Mouse (Mus musculus) NIH3T3 (cell line): ENCODE results near the gene Pak2.
A peak's percentile ranks its signal among the peaks of the same experiment; 100 is the strongest.
"Not testable (repeated sequence)": the region's sequence is repeated elsewhere in the genome, so short reads cannot be mapped to it uniquely, and the experiment has no call there.

Experiments used
- DNase-seq: peaks from one replicate; pipeline ENCODE4 v3.0.0-alpha.2; 2012; ENCODE audit warnings: low read depth

Pak2 gene

GRCm38 (mm10) chr16:32078991-32079511 is at the start of gene Pak2:
Pak2 (minus strand) TSS chr16:32079342.
- DNase-seq: peak; percentile 93

GRCm38 (mm10) chr16:32127046-32127445 is 47.9 kb upstream of the Pak2 start:
- no peak for DNase-seq

GRCm38 (mm10) chr16:32125364-32125763 is 46.2 kb upstream of the Pak2 start:
- DNase-seq: no peak

DNA sequence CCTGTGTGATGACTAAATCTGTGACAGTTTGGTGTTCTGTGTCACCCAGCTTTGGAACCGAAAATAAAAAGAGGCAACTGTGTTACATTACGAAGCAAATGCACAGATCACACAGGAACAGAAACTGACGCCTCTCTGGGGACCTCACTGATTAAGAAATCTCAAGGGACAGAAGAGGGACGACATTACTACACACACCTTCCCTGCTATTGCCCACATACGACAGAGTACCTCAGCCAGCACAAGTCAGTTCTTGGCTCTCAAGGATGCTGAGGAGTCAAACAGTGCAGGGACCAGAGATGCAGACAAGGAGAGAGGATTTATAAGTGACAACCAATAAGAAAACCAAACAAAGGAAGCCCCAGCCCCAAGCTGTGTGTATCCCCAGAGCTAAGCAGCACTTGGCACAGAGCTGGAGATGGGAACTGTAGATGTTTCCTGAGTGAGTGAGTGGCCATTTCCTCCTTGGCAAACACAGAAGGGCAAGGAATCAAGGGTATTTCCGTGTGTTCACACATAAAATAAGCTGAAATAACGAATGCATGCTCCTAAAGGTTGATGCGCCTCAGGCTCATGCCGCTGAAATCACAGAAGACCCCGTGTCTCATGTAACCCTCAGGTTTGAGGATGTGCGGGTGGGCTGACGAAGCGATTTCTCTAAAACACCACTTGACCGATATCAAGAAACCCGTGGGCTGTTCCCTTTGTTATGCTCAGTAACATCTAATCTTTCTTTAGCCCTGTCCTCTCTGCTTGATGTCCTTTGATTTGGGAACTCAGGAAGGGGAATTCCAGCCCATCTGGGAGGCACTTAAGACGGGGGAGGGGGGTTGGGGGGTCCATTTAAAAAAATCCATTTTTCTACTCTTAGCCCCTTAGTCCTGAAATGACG is 45.5 kb upstream of the Pak2 start:
- DNase-seq: no peak

- no peak for DNase-seq
Observed at GRCm38 (mm10) chr16:32124020-32124419, 44.9 kb upstream of the Pak2 start.

DNA sequence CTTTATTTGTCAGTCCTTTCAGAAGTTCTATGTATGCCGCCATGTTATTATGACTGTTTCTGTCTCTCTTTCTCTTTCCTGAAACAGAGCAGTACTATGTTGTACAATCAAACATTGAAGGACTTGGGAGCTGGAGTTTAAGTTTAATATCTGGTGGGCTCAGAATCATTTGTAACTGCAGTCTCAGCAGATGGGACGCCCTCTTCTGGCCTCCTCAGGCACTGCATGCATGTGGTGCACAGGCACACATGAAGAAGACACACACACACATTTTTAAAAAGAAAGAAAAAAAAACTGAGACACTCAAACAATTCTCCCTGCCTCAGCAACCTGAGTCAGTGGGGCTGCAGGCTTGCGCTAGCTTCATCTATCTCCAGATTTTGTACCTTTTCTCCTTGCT is 41.3 kb upstream of the Pak2 start:
- no peak for DNase-seq

- DNase-seq: no peak
Observed at GRCm38 (mm10) chr16:32116186-32116585, 37.0 kb upstream of the Pak2 start.

DNA sequence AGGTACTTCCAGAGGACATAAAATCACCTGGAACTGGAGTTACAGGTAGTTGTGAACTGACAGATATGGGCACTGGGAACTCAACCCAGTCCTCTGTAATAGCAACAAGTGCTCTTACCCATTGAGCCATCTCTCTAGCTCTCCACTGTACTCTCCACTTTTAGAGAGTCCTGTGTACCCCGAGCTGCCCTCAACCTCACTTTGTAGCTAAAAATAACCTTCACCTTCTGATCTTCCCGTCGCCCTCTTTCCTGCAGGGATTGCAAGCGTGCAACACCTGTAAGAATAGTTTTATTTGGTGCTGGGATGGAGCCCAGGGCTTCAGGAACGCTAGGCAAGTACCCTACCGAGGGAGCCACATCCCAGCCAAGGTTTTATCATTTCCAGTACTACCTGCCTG is 36.6 kb upstream of the Pak2 start:
- no peak for DNase-seq

DNA sequence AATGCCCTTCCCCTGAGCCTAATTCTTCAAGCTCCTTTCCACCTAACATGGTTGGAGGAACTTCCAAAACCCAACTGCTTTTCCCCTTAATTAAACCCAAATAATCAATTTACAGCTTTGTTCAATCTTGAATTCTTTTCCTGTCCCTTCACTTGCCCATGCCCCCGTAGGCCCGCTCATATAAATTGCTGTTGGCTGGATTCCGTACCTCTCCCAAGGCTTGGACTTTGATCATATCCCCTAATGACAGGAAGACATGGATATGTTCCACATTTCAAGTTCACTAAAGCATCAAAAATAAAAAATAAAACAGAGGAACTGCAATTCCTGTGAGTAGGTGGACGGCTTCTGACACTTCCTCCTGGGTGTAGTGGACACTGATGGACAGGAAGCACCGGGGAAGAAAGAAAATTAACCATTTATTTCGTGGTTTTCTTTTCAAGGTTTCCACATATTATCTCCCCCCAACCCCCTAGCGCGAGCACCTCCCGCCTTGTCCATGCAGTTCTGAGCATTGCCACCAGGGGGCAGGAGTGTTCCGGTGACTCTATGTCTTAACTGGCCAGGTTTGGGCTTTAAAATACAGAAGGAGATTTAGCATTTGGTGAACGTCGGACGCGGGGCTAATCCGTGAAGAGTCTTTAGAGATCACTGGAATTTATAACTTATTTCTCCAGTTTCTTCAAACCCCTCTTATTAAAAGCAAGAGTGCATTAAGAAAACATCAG is 36.0 kb upstream of the Pak2 start:
- DNase-seq: peak; percentile 90

DNA sequence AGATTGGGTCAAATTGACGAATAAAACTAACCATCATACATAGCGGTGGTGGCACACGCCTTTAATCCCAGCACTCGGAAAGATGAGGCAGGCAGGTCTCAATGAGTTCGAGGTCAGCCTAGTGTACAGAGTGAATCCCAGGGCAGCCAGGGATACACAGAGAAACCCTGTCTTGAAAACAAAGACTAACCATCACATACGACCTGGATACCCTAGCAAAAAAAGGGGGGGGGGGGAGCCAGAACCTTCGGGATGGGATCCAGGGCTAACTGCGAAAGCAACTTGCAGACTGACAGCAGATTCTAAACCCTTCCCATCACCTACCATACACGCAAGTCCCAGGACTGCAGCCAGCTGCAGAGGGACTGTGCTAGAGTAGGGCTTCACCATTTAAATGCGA is 35.3 kb upstream of the Pak2 start:
- DNase-seq: no peak

GRCm38 (mm10) chr16:32113541-32114218 is 34.5 kb upstream of the Pak2 start:
- peak; percentile 24 for DNase-seq

DNA sequence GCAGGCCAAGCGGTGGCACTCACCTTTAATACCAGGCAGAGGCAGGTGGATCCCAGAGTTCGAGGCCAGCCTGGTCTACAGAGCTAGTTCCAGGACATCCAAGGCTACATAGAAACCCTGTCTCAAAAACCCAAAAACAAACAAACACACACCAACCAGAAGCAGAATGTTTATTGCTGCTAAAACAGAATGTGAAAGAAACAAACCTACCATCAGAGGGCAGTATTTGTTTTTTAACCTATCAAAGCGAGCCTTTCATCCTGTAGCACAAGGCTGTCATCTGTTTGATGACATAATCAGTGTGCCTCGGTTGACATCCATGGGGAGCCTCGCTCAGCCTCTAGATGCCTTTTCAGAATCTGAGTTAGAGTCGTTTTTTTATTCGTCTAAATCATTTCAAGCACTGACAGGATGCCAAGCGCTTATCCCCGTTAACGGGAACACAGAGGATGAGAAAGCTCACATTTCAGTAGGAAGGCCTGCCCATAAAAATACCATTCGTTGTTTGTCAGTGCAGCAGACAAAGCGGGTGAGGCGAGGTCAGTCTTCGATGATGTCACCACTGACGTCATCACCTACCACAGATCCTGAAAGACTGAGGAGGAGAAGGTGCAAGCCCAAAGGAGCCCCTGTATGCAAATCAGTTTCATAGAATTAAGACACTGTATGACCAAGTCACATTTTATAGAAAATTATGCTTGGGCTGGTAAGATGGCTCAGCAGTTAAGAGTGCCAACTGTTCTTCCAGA is 32.0 kb upstream of the Pak2 start:
- peak; percentile 32 for DNase-seq

DNA sequence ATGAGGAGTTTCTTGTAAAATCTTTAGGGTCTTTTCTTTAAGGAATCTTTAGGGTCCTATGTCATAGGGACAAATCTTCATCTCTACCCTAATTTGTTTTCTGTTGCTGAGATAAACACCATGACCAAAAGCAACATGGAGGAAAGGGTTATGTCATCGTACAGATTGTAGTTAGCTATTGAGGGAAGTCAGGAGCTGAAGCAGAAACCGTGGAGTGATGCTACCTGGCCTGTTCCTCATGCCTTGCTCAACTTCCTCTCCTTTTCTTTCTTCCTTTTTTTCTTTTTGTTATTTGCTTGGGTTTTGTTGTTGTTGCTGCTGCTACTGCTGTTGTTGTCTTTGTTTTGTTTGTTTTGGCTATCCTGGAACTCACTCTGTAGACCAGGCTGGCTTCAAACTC is 29.4 kb upstream of the Pak2 start:
- DNase-seq: no peak

GRCm38 (mm10) chr16:32108170-32108569 is 29.0 kb upstream of the Pak2 start:
- no peak for DNase-seq

- no peak for DNase-seq
Observed at GRCm38 (mm10) chr16:32107342-32108045, 28.4 kb upstream of the Pak2 start.

DNA sequence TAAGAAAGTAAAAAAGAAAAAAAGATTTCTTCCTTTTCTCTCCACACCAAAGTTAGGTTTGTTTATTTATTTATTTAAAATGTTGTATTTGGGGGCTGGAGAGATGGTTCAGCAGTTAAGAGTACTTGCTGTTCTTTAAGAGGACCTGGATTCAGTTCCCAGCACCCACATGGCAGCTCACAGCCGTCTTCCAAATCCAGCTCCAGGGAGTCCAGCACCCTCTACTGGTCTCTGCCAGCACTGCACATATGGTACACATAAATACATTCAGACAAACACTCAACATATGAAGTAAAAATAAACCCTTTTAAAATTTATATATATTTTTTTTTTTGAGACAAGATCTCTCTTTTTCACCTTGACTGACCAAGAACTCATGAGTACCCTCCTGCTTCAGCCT is 26.6 kb upstream of the Pak2 start:
- peak; percentile 38 for DNase-seq

- no peak for DNase-seq
Observed at GRCm38 (mm10) chr16:32102295-32102694, 23.2 kb upstream of the Pak2 start.

GRCm38 (mm10) chr16:32099638-32100150 is 20.6 kb upstream of the Pak2 start, which contains the start of the genes Pigx and Cep19:
Pigx (minus strand) TSS chr16:32099740.
Cep19 (plus strand) TSS chr16:32099800.
- DNase-seq: peak; percentile 95

DNA sequence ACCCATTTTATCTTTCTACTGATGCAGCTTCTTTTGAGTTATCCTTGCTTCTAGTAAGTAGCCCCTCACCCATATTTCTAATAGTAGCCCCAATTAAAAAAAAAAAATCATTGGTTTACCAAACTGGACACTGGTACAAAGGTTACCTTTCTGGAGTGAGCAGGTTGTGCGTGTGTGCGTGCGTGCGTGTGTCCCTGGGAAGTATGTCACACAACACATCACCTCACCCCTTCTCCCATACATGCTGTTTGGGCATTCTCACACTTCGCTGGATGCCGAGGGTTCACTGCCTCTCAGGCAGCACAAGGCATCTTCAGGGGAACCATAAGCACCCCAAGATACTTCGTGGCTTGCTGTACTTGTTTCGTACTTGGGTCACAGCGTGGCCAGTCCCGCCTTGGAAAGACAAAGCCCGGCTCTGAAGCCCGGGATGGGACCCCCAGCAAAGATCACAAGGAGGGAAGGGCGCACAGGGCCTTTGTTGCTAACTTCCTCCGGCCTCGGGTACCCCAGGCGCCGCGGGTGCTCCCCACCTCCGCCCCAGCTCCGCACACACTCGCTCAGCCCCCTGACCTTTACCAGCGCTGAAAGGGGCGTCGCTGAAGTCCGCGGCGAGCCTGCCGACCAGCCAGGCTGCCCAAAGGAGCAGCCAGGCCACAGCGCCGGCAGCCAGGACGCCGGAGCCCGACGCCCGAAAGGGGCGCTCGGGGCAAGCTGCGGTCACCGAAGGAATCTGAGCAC is 19.9 kb upstream of the Pak2 start:
- DNase-seq: no peak

GRCm38 (mm10) chr16:32097757-32098156 is 18.6 kb upstream of the Pak2 start:
- DNase-seq: not testable (repeated sequence)
